Mouse (Mus musculus): ENCODE results near the gene Dock8.

- TF ChIP-seq MYC (IDR thresholded peaks at IDR 0.05; ENCODE audit: low read depth, low read length), result no peak
- no peak for TF ChIP-seq KAT2A (IDR thresholded peaks at IDR 0.05; ENCODE audit: insufficient replicate concordance, low read length)
- no peak for TF ChIP-seq CTCF (conservative IDR thresholded peaks at IDR 0.05 in 1 of 2, IDR thresholded peaks at IDR 0.05 in 1 of 2; ENCODE audit: low read depth in 2 of 2, low read length in 2 of 2)
Measured at GRCm38 (mm10) chr19:24988831-24989230, 10.5 kb upstream of the Dock8 start.
